In the genomic region with DNA sequence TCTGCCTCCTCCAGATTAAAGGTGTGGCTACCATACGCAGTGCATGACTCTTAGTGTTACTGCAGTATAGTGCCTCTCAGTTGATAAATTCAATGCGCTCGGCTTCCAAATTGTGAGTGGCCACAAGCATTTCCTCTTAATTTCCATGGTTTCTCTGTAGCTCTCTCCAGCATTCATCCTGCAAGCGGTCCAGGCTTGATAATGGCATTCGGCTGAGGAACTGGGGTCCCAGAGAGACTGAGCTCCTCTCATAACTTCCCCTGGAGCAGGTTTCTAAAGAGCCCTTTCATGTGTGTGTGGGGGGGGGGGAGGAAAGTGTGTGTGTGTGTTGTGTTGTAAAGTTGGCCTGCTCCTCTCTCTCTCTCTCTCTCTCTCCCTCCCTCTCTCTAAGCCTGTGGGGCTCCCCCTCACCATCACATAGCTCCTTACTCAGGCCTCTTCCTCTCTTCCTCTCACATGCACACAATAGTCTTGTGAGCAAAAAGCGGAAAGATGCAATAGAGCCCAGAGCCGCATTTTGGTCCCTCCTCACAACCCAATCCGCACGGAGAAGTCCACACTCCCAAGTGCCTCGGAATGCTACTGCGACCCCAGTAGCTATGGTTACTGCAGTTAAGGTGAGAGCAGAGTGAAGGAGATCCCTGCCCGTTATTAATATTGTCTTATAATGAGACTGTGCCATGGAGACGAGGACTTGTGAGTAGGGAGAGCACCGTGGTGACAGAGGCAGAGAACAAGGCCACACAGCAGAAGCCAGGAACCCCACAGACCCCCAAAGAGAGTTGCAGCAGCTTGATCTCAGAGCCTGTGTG, we compare ENCODE assay signal across 14 mouse cellular contexts. TPM values are rescaled to one million over a fixed set of nuclear protein-coding genes. Genes with fewer than 3 reads are reported as not detected.
DNase-seq lines count a peak whose midpoint lies in the region; ATAC-seq lines count a peak whose summit lies in the region.
"Had no signal": no experiment of that assay in that cellular context is flagged by ENCODE, and none has a peak within 500 bp of the region (broad histone marks: within the 10 kb centered on the region; RNA-seq: fewer than 3 reads in every experiment).

No protein-coding gene starts in this region.

- H3K36me3 ChIP-seq in midbrain, embryonic 15.5 days (replicated peaks): no peaks in the 10 kb centered on the region
- no peaks in the 10 kb centered on the region for H3K36me3 ChIP-seq in midbrain, embryonic 11.5 days (ENCODE audit: control insufficient read depth, insufficient read depth, low read length)
- no peaks in the 10 kb centered on the region for H3K36me3 ChIP-seq in embryonic facial prominence, embryonic 14.5 days (ENCODE audit: control insufficient read depth, insufficient read depth, low read length)
- no peaks in the 10 kb centered on the region for H3K36me3 ChIP-seq in limb, embryonic 10.5 days
- H3K36me3 ChIP-seq: stomach, embryonic 15.5 days had no signal

- no peak overlapping the region for H3K4me3 ChIP-seq in midbrain, embryonic 15.5 days
- H3K4me3 ChIP-seq in midbrain, embryonic 11.5 days (ENCODE audit: low read depth, low read length): no peak overlapping the region
- H3K4me3 ChIP-seq in embryonic facial prominence, embryonic 14.5 days (ENCODE audit: low read depth, low read length): no peak overlapping the region
- no peak overlapping the region for H3K4me3 ChIP-seq in limb, embryonic 10.5 days
- H3K4me3 ChIP-seq: stomach, embryonic 15.5 days had no signal

- ATAC-seq in midbrain, embryonic 15.5 days (replicated peaks): peak; percentile 56
- no peak for ATAC-seq in midbrain, embryonic 11.5 days (ENCODE audit: low FRiP score)
- peak; percentile 42; the same call in 1 of the 2 replicates for ATAC-seq in embryonic facial prominence, embryonic 14.5 days (ENCODE audit: low read depth)

- no peak overlapping the region for H3K9ac ChIP-seq in midbrain, embryonic 15.5 days
- H3K9ac ChIP-seq in midbrain, embryonic 11.5 days (ENCODE audit: low read length): no peak overlapping the region
- no peak overlapping the region for H3K9ac ChIP-seq in embryonic facial prominence, embryonic 14.5 days (ENCODE audit: low read depth, low read length)
- H3K9ac ChIP-seq: stomach, embryonic 15.5 days had no signal

- no peaks in the 10 kb centered on the region for H3K27me3 ChIP-seq in midbrain, embryonic 15.5 days (replicated peaks)
- H3K27me3 ChIP-seq in midbrain, embryonic 11.5 days (ENCODE audit: control insufficient read depth, insufficient read depth, low read length): no peaks in the 10 kb centered on the region
- H3K27me3 ChIP-seq in embryonic facial prominence, embryonic 14.5 days (replicated peaks; ENCODE audit: control insufficient read depth, insufficient read depth, low read length): no peaks in the 10 kb centered on the region
- no peaks in the 10 kb centered on the region for H3K27me3 ChIP-seq in limb, embryonic 10.5 days (ENCODE audit: low read depth, poor library complexity, severe bottlenecking)
- H3K27me3 ChIP-seq: stomach, embryonic 15.5 days had no signal

- H3K27ac ChIP-seq in midbrain, embryonic 15.5 days: no peak overlapping the region
- H3K27ac ChIP-seq in midbrain, embryonic 11.5 days (ENCODE audit: low read depth, low read length): no peak overlapping the region
- no peak overlapping the region for H3K27ac ChIP-seq in embryonic facial prominence, embryonic 14.5 days (replicated peaks; ENCODE audit: low read depth, low read length)
- H3K27ac ChIP-seq in limb, embryonic 10.5 days: peak overlapping the region; percentile 53
- H3K27ac ChIP-seq: stomach, embryonic 15.5 days had no signal

- no peak for DNase-seq in midbrain, embryonic 11.5 days (ENCODE audit: low spot score, missing footprints)
- peak; percentile 52 for DNase-seq in embryonic facial prominence, embryonic 14.5 days (ENCODE audit: low spot score)
- no peak for DNase-seq in limb, embryonic 10.5 days (ENCODE audit: low spot score)
- DNase-seq in thymus, postnatal 10 days (ENCODE audit: low spot score in 2 of 2): no peak
- no peak for DNase-seq in gastrocnemius, postnatal 10 days
- no peak for DNase-seq in frontal cortex, postnatal 10 days (ENCODE audit: low spot score in 2 of 2)
- DNase-seq: cerebellum, adult 2 months; gastrocnemius, postnatal 25 days; kidney, postnatal 10 days; lung, postnatal 36 days; right cerebral cortex, postnatal 4 days; thymus, postnatal 25 days had no signal

- H3K4me2 ChIP-seq in midbrain, embryonic 15.5 days: no peak overlapping the region
- no peak overlapping the region for H3K4me2 ChIP-seq in midbrain, embryonic 11.5 days
- H3K4me2 ChIP-seq in embryonic facial prominence, embryonic 14.5 days (ENCODE audit: low read depth, low read length): no peak overlapping the region
- H3K4me2 ChIP-seq: stomach, embryonic 15.5 days had no signal

- WGBS in midbrain, embryonic 15.5 days: 51% methylated on average over 14 of the region's 14 CpGs
- 69% methylated on average over 14 of the region's 14 CpGs for WGBS in midbrain, embryonic 11.5 days
- WGBS in embryonic facial prominence, embryonic 14.5 days: 48% methylated on average over 14 of the region's 14 CpGs
- 76% methylated on average over 14 of the region's 14 CpGs for WGBS in limb, embryonic 10.5 days

- H3K4me1 ChIP-seq in midbrain, embryonic 15.5 days: peaks cover 10% of the 10 kb centered on the region
- peaks cover 2% of the 10 kb centered on the region; the same call in 1 of the 2 replicates for H3K4me1 ChIP-seq in midbrain, embryonic 11.5 days (ENCODE audit: control insufficient read depth, insufficient read depth, low read length)
- H3K4me1 ChIP-seq in embryonic facial prominence, embryonic 14.5 days (ENCODE audit: control insufficient read depth, insufficient read depth, low read length): peaks cover 15% of the 10 kb centered on the region
- H3K4me1 ChIP-seq in limb, embryonic 10.5 days: peaks cover 55% of the 10 kb centered on the region

- H3K9me3 ChIP-seq in midbrain, embryonic 15.5 days: no peaks in the 10 kb centered on the region
- H3K9me3 ChIP-seq in midbrain, embryonic 11.5 days (ENCODE audit: control insufficient read depth, low read length): no peaks in the 10 kb centered on the region
- no peaks in the 10 kb centered on the region for H3K9me3 ChIP-seq in embryonic facial prominence, embryonic 14.5 days (ENCODE audit: control insufficient read depth, low read length)
- H3K9me3 ChIP-seq in limb, embryonic 10.5 days (replicated peaks): no peaks in the 10 kb centered on the region
- H3K9me3 ChIP-seq: stomach, embryonic 15.5 days had no signal

RNA-seq across cellular contexts. Expression of gene Notch2, which starts 52.3 kb away (rescaled TPM):
- polyA plus RNA-seq in midbrain, embryonic 15.5 days (2015; fragmentation: Nextera tagmentation; extraction: Ambion mirVana): 9.0 and 10.4 TPM in 2 replicates
- 17.0 and 17.6 TPM in 2 replicates for polyA plus RNA-seq in midbrain, embryonic 11.5 days (2014; fragmentation: Nextera tagmentation; extraction: Ambion mirVana)
- polyA plus RNA-seq in embryonic facial prominence, embryonic 14.5 days (2014; fragmentation: Nextera tagmentation; extraction: Ambion mirVana): 35.6 and 39.3 TPM in 2 replicates
- polyA plus RNA-seq in limb, embryonic 10.5 days (2016; fragmentation: Nextera tagmentation; extraction: Ambion mirVana): 22.7 and 29.6 TPM in 2 replicates
- total RNA-seq in gastrocnemius, postnatal 10 days (2021): 10 to 100 TPM; 32.0 to 42.1 TPM

RNA-seq across cellular contexts. Expression of gene Sec22b, which starts 60.0 kb away (rescaled TPM):
- polyA plus RNA-seq in midbrain, embryonic 15.5 days (2015; fragmentation: Nextera tagmentation; extraction: Ambion mirVana): 89.3 and 93.7 TPM in 2 replicates
- polyA plus RNA-seq in midbrain, embryonic 11.5 days (2014; fragmentation: Nextera tagmentation; extraction: Ambion mirVana): 122 and 127 TPM in 2 replicates
- polyA plus RNA-seq in embryonic facial prominence, embryonic 14.5 days (2014; fragmentation: Nextera tagmentation; extraction: Ambion mirVana): 187 and 194 TPM in 2 replicates
- polyA plus RNA-seq in limb, embryonic 10.5 days (2016; fragmentation: Nextera tagmentation; extraction: Ambion mirVana): 121 and 139 TPM in 2 replicates
- 10 to 100 TPM; 38.8 to 42.7 TPM for total RNA-seq in gastrocnemius, postnatal 10 days (2021)
